Mouse (Mus musculus) embryonic facial prominence, embryonic 11.5 days (tissue): ENCODE data around the gene Cnpy1. TPM values are rescaled to one million over a fixed set of nuclear protein-coding genes. Genes with fewer than 3 reads are reported as not detected.

Experiments used
- ATAC-seq: fragments of 200-750 bp; cut with Nextera tagmentation; replicated peaks from 2 replicates; pipeline ENCODE4 v1.8.0; 2017; ENCODE audit warnings: low read depth; ENCODE audit not compliant: insufficient number of reproducible peaks, low FRiP score, low TSS enrichment
- DNase-seq: peaks from one replicate; pipeline ENCODE4 v3.0.0-alpha.2; 2015; ENCODE audit warnings: low spot score
- H3K27ac ChIP-seq: fragments of 300-500 bp; sonication (generic); replicated peaks from 2 replicates; pipeline ENCODE4 v1.5.1; 2014; ENCODE audit warnings: mild to moderate bottlenecking, low read depth, low read length, control low read depth
- H3K27me3 ChIP-seq: fragments of 300-500 bp; sonication (generic); 2 replicates; pipeline ENCODE4 v1.6.1; 2014; ENCODE audit warnings: mild to moderate bottlenecking, low read length, moderate library complexity, mixed read lengths; ENCODE audit not compliant: control insufficient read depth, insufficient read depth
- H3K36me3 ChIP-seq: fragments of 300-500 bp; sonication (generic); replicated peaks from 2 replicates; pipeline ENCODE4 v1.6.1; 2014; ENCODE audit warnings: low read depth, mild to moderate bottlenecking, low read length, moderate library complexity, mixed read lengths; ENCODE audit not compliant: control insufficient read depth, insufficient read depth
- H3K4me1 ChIP-seq: fragments of 300-500 bp; sonication (generic); 2 replicates; pipeline ENCODE4 v1.6.1; 2014; ENCODE audit warnings: low read length, mixed read lengths; ENCODE audit not compliant: control insufficient read depth, insufficient read depth
- H3K4me2 ChIP-seq: fragments of 300-500 bp; sonication (generic); 2 replicates; pipeline ENCODE4 v1.6.1; 2014; ENCODE audit warnings: low read depth, mild to moderate bottlenecking, control low read depth, low read length, moderate library complexity
- H3K4me3 ChIP-seq: fragments of 300-500 bp; sonication (generic); 2 replicates; pipeline ENCODE4 v1.5.1; 2014; ENCODE audit warnings: low read depth, low read length, control low read depth
- H3K9ac ChIP-seq: fragments of 300-500 bp; sonication (generic); replicated peaks from 2 replicates; pipeline ENCODE4 v1.6.1; 2014; ENCODE audit warnings: mild to moderate bottlenecking, control low read depth, low read length
- H3K9me3 ChIP-seq: fragments of 300-500 bp; sonication (generic); replicated peaks from 2 replicates; pipeline ENCODE4 v1.6.1; 2016; ENCODE audit warnings: mild to moderate bottlenecking, low read length, inconsistent platforms, mixed read lengths; ENCODE audit not compliant: control insufficient read depth
- WGBS: fragments of 180-500 bp; shearing (Covaris S2); extraction: QIAGEN DNeasy Blood & Tissue Kit; methylation state at CpG from one replicate; pipeline ENCODE4 v1.1.7; 2014; 5-methylcytosine and 5-hydroxymethylcytosine counted together
- polyA plus RNA-seq: library from polyadenylated mRNA; unstranded; fragments of >200 nt; fragmentation: Nextera tagmentation; extraction: Ambion mirVana; gene quantifications from 2 replicates; pipeline ENCODE4 v1.2.1, GENCODE M21; 2014

Cnpy1 gene
- polyA plus RNA-seq, 1 experiment from 2014 or later, result 13.5 TPM

DNA sequence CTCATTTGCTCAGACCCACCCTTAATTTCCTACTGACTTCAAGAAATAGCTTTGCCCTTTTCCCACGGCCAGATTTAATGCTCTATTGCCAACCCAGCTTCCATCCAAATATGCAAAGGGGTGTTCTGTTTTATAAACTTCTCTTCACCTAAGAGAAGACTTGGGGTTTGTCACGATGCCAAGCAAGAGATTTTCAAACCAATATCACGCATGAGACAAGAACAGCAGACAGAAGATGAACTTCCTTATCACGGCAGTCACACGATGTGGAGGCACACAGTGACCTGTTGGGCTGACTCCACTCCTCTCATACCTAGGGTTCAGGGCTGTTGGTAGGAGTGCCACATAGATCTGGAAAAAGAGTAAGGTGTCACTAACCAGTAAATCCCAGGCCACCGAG is 42.5 kb downstream of the Cnpy1 start:
- Histone ChIP-seq H3K9ac (no peak overlapping the region), H3K36me3 (no peaks in the 10 kb centered on the region), H3K27ac (no peak overlapping the region), H3K9me3 (no peaks in the 10 kb centered on the region), H3K4me1 (no peaks in the 10 kb centered on the region), H3K27me3 (peaks cover 22% of the 10 kb centered on the region), H3K4me2 (no peak overlapping the region), H3K4me3 (no peak overlapping the region)
- DNase-seq (no peak), ATAC-seq (no peak)
- 78% methylated on average over 6 of the region's 6 CpGs for WGBS

DNA sequence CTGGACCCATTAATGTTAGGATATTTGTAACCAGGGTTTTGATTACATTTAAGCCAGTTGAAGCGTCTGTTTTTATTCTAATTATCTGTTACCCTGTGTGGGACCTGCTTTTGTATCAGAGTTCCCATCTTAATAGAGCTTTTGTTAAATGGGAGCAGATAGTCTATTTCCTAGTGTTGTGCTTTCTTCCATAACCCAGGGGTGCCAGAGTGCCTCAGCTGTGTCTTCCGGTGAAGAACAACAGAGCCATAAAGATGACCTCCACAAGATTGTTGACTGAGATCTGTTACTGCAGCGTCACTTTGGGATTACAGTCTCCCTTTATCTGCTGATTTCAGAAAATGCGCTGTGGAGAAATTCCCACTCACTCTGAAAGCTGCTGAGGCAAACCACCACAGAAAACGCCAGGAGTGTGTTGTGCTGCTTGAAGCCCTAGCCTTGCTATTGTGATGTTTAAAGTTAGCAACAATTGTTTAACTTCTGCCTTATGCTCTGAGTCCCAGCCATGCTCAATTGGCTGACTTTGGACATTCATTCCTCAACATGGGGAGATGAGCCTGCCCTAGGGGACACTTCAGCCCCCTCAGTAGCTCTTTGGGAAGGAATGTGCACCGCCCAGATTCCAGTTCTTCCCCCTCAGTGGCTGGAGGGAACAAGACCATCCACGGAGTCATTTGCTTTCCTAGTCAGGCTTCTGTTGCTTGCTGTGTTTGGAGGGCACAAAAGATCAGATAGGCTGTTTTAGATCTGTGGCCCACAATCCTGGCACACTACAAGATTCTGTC is 46.3 kb downstream of the Cnpy1 start:
- Histone ChIP-seq H3K36me3 (no peaks in the 10 kb centered on the region), H3K4me3 (no peak overlapping the region), H3K27me3 (peaks cover 1% of the 10 kb centered on the region), H3K4me2 (no peak overlapping the region), H3K9ac (no peak overlapping the region), H3K9me3 (no peaks in the 10 kb centered on the region), H3K4me1 (no peaks in the 10 kb centered on the region), H3K27ac (no peak overlapping the region)
- 38% methylated on average over 7 of the region's 7 CpGs for WGBS
- ATAC-seq (no peak), DNase-seq (no peak)

- DNase-seq (no peak), ATAC-seq (no peak)
- Histone ChIP-seq H3K9ac (no peak overlapping the region), H3K4me2 (no peak overlapping the region), H3K4me3 (no peak overlapping the region), H3K9me3 (no peaks in the 10 kb centered on the region), H3K4me1 (no peaks in the 10 kb centered on the region), H3K36me3 (no peaks in the 10 kb centered on the region), H3K27ac (no peak overlapping the region), H3K27me3 (no peaks in the 10 kb centered on the region)
- 66% methylated on average over 2 of the region's 2 CpGs for WGBS
These were observed 50.1 kb downstream of the Cnpy1 start for GRCm38 (mm10) chr5:28195473-28195872.

DNA sequence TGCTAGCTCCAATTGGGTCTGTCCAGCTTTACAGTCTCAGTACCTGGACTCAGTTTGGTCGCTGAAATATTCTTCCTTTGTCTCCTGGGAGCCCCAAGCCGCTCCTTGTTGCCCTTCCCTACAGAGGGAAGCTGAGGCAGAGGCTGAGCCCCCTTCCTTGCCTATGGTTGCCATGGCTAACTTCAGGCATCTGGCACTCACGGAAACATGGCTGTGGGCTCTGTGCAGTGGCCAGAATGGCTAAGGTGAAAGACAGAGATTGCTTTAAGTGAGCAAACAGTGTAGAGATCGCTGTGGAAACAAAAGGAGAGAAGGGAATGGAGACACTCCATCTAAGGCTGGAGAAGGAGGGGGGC is 53.5 kb downstream of the Cnpy1 start:
- Histone ChIP-seq H3K9ac (no peak overlapping the region), H3K36me3 (no peaks in the 10 kb centered on the region), H3K4me3 (no peak overlapping the region), H3K4me2 (no peak overlapping the region), H3K4me1 (no peaks in the 10 kb centered on the region), H3K9me3 (no peaks in the 10 kb centered on the region), H3K27ac (no peak overlapping the region), H3K27me3 (no peaks in the 10 kb centered on the region)
- WGBS, result 44% methylated on average over 4 of the region's 4 CpGs
- ATAC-seq, result no peak
- DNase-seq, result no peak

DNA sequence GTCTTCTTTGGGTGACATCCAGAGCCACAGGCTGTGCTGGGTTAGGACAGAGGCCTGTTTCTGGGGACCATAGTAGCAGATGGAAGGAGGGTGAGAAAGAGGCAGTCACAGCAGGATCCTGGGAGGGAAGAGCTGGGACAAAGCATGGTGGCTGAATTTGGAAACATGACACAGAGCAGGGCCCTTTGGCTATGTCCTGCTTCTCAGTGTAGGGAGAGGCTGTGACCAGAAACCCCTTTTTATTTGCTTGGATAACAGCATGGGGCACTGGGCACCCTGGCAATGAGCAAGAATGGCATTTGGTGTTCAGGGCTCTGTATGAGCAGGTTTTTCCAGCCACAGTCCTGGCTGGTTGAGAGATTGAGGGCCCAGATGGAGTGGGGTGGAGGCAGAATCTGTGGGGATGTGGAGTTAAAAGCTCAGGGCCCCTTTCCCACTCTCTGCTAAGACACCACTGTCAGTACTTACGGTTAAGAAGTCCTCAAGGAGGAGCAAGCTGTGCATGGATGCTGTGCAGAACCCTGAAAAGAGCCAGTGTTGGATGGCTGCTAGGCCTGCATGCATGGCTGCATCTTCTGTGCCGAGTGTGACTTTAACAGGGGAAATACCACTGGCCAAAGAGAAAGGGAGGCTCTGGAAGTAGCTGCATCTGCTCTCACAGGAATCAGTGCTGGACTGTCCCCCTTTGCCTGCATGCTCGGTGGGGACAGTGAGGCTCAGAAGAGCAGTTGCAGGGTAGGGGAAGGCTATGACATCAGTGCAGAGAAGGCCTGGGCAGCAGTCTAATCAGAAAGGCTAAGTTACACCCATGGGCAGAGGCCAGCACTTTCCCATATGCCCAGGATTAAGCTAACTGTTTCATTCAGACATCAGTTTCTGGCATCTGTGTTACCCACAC is 54.2 kb downstream of the Cnpy1 start:
- no peaks in the 10 kb centered on the region for H3K4me1 ChIP-seq
- no peak overlapping the region for H3K4me3 ChIP-seq
- no peaks in the 10 kb centered on the region for H3K9me3 ChIP-seq
- H3K4me2 ChIP-seq, result no peak overlapping the region
- H3K9ac ChIP-seq, result no peak overlapping the region
- H3K27me3 ChIP-seq, result no peaks in the 10 kb centered on the region
- no peak overlapping the region for H3K27ac ChIP-seq
- ATAC-seq (0 out of 2 replicates have a peak, but pooled peaks have one; percentile 29), DNase-seq (no peak)
- no peaks in the 10 kb centered on the region for H3K36me3 ChIP-seq
- 23% methylated on average over 3 of the region's 3 CpGs for WGBS

- H3K9me3 ChIP-seq, result no peaks in the 10 kb centered on the region
- no peak overlapping the region for H3K4me3 ChIP-seq
- no peaks in the 10 kb centered on the region for H3K36me3 ChIP-seq
- no peaks in the 10 kb centered on the region for H3K4me1 ChIP-seq
- H3K9ac ChIP-seq, result no peak overlapping the region
- peaks cover 55% of the 10 kb centered on the region for H3K27me3 ChIP-seq
- no peak overlapping the region for H3K27ac ChIP-seq
- ATAC-seq (no peak), DNase-seq (no peak)
- 20% methylated on average over 7 of the region's 7 CpGs for WGBS
- no peak overlapping the region for H3K4me2 ChIP-seq
These were observed 66.3 kb downstream of the Cnpy1 start for GRCm38 (mm10) chr5:28179237-28179790.

GRCm38 (mm10) chr5:28178322-28178721 is 67.3 kb downstream of the Cnpy1 start:
- H3K4me1 ChIP-seq, result no peaks in the 10 kb centered on the region
- no peak for ATAC-seq
- H3K9me3 ChIP-seq, result no peaks in the 10 kb centered on the region
- H3K4me3 ChIP-seq, result no peak overlapping the region
- H3K27ac ChIP-seq, result no peak overlapping the region
- no peak for DNase-seq
- WGBS, result 20% methylated on average over 5 of the region's 5 CpGs
- no peak overlapping the region for H3K4me2 ChIP-seq
- H3K36me3 ChIP-seq, result no peaks in the 10 kb centered on the region
- H3K27me3 ChIP-seq, result peaks cover 65% of the 10 kb centered on the region
- no peak overlapping the region for H3K9ac ChIP-seq

DNA sequence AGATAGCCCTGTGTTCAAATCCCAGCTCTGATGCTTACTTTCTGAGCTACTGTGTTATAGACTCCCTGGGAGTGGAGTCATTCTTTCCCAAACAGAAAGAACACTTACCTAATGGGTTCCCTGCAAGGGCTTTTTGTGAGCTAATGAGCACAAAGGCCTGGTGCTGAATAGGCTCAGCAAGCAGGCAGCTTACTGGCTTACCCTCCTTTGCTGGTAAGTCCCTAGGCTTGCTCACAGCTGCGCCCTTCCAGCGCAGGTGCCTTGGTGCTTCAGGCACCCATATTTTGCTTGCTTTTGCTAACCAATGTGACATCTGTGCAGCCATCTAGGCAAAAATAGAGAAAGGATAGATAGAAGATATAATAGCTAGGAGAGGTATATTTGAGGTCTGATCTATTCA is 69.0 kb downstream of the Cnpy1 start:
- H3K4me2 ChIP-seq, result no peak overlapping the region
- no peaks in the 10 kb centered on the region for H3K36me3 ChIP-seq
- 2% methylated on average over 2 of the region's 2 CpGs for WGBS
- H3K27ac ChIP-seq, result no peak overlapping the region
- ATAC-seq (no peak), DNase-seq (peak; percentile 17)
- no peaks in the 10 kb centered on the region for H3K4me1 ChIP-seq
- H3K4me3 ChIP-seq, result no peak overlapping the region
- H3K9me3 ChIP-seq, result no peaks in the 10 kb centered on the region
- H3K27me3 ChIP-seq, result peaks cover 77% of the 10 kb centered on the region
- H3K9ac ChIP-seq, result no peak overlapping the region
